Mouse (Mus musculus): Measurements from ENCODE around the gene Arhgap21. TPM values are rescaled to one million over a fixed set of nuclear protein-coding genes. Genes with fewer than 3 reads are reported as not detected.
A peak's percentile ranks its signal among the peaks of the same experiment; 100 is the strongest.

Gene Arhgap21
- total RNA-seq (2014; fragmentation: Nextera tagmentation) (40.6 and 58.6 TPM in 2 replicates), total RNA-seq (2017) (18.4 and 28.1 TPM in 2 replicates)

DNA sequence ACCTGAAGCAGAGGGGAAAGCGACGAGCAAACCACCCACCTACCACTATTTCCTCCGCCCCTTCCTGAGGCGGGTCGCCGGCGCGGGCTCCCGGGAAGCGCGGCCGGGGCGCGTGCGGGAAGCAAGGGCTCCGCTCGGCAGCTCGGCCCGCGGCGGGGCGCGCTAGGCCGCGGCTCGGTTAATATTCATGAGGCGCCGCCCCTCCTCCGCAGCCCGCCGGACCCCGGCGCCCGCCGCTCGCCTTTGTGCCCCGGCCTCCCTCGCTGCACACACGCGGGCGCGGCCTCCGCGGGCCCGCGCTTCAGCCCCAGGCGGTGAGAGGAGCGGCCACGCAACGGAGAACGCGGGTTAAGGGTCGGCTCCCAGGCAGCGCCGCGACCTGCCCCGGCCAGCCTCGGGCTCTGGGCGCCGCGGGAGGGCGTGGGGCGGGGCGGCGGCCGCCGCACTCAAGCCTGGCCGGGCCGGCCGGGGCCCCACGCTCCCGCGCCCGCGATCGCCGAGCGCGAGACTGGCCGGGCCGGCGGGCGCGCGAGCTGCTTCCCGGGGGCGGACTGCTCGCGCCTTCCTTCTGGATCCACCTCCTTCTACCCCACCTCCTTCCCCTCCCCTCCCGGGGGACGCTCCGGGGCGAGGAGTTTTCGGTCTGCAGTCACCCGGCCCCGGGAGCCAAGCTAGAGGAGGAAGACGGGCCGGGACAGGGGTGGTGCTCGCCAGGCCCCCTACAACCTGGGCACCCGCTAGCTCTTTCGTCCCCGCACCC, at the start of gene Arhgap21:
TSS of gene Arhgap21 (minus strand) at position 441 of the 760 bp plus-strand sequence.
- peak; percentile 35 for ATAC-seq (replicated peaks; ENCODE audit: poor library complexity, severe bottlenecking)

GRCm38 (mm10) chr2:21016589-21016988, 47.9 kb upstream of the Arhgap21 start:
- ATAC-seq (replicated peaks; ENCODE audit: poor library complexity, severe bottlenecking), result no peak

- ATAC-seq (replicated peaks; ENCODE audit: poor library complexity, severe bottlenecking), result no peak
Measured at GRCm38 (mm10) chr2:21010806-21011397, 42.2 kb upstream of the Arhgap21 start.

DNA sequence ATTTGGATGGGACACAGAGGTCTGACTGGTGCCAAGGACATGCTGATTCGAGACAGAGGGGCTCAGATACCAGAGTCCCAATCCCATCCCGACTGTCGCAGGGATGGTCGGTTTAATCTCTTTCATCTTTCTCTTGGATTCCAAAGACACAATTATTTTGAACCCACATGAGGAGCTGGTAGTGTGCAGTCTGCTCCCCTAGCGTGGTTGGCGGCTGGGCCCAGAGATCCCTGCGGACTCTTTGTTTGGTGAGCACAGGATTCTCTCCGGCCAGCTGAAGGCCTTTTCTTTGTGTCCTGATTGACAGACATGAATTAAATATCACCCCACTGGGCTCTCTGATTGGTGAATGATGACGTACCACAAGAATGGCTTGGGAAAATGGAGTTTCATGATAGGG, 41.5 kb upstream of the Arhgap21 start:
- no peak for ATAC-seq (replicated peaks; ENCODE audit: poor library complexity, severe bottlenecking)

- ATAC-seq (replicated peaks; ENCODE audit: poor library complexity, severe bottlenecking), result no peak
Measured at GRCm38 (mm10) chr2:21009258-21010140, 40.8 kb upstream of the Arhgap21 start.

GRCm38 (mm10) chr2:21002538-21002937, 33.9 kb upstream of the Arhgap21 start:
- ATAC-seq (replicated peaks; ENCODE audit: poor library complexity, severe bottlenecking), result no peak

- no peak for ATAC-seq (replicated peaks; ENCODE audit: poor library complexity, severe bottlenecking)
Measured at GRCm38 (mm10) chr2:21001156-21001555, 32.5 kb upstream of the Arhgap21 start.

GRCm38 (mm10) chr2:20995547-20995946, 26.9 kb upstream of the Arhgap21 start:
- ATAC-seq (replicated peaks; ENCODE audit: poor library complexity, severe bottlenecking), result no peak

DNA sequence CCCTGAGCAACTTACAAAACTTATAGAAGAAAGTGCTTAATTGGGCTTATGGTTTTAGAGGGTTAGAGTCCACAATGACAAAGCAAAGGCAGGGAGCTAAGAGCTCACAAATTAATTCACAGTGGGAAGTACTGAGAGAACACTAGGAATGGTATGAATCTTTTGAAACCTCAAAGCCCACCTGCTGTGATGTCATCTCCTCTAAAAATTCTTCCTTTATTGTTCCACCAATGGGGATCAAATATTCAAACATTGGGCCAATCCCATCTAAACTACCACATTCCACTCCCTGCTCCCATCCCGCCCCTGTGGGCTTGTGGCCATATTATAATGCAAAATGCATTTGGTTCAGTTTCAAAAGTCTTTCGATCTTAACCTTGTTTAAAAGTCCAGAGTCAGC, 22.8 kb upstream of the Arhgap21 start:
- no peak for ATAC-seq (replicated peaks; ENCODE audit: poor library complexity, severe bottlenecking)

DNA sequence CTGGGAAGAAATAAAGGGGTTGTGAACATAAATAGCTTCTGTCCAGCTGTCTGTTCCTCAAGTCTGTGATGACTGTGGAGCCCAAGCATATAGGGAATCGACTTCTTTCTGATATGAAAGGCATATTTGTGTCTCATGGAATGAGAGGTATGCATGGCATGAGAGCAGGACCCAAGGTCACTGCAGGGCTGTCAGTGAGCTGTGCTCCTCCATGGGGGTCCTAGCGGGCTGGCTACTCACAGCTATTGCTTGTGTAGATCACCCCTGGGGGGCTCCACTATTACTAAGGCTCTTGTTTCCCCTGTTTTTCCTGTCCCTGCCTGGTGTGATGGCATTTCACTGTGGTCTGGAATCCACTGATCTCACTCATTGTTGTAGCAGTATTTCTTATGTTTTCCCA, 22.2 kb upstream of the Arhgap21 start:
- no peak for ATAC-seq (replicated peaks; ENCODE audit: poor library complexity, severe bottlenecking)

DNA sequence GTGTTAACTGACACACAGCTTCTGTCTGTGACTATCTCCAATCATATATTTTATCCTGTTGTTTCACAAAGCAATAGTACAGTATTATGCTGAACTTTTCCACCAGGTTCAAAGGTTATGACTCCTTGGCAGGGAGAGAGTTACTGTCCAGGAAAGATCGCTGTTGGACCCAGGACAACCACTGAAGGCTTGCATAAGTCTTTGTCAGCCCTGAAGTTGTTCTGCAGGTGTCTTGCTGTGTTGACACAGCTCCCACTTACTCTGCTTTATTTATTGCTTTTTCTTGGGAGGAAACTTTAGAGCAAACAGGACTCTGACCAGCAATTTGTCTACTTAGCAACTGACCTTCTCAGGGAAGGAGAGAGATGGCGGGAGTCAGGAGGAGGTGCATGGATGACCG, 21.4 kb upstream of the Arhgap21 start:
- no peak for ATAC-seq (replicated peaks; ENCODE audit: poor library complexity, severe bottlenecking)

DNA sequence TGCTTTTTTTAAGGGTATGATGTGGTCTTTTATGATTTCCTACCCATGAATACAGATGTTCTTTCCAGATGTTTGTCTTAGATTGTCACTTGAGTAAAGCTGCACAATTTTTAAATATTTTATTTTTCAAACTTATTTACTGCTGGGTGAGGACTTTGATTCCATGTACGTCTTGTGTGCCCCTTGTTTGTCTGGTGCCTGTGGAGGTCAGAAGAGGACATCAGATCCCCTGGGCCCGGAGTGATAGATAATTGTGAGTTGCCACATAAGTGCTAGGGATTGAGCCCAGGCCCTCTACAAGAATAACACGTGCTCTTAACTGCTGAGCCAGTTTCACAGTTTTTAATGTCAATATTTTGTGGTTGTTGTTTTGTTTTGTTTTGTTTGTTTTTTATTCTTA, 19.1 kb upstream of the Arhgap21 start:
- ATAC-seq (replicated peaks; ENCODE audit: poor library complexity, severe bottlenecking), result no peak

DNA sequence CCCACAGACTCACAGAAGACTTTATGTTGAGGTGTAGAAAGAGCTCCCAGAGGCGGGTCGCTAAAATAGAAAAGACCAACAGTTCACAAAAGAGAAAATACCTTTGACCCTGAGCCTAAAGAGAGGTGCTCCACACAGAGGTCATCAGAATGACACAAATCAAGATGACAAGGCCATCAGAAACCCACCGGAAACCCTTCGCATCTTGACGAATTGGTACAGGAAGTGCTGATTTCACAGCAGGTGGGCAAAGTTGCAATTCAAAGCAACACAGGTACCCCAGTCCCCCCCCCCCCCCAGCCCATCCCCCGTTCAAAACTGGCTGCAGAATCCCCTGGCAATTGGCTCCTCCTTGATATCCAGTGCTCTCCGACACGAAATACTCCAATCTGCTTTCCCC, 10.0 kb upstream of the Arhgap21 start:
- no peak for ATAC-seq (replicated peaks; ENCODE audit: poor library complexity, severe bottlenecking)

- no peak for ATAC-seq (replicated peaks; ENCODE audit: poor library complexity, severe bottlenecking)
Measured at GRCm38 (mm10) chr2:20977051-20977450, 8.4 kb upstream of the Arhgap21 start.

DNA sequence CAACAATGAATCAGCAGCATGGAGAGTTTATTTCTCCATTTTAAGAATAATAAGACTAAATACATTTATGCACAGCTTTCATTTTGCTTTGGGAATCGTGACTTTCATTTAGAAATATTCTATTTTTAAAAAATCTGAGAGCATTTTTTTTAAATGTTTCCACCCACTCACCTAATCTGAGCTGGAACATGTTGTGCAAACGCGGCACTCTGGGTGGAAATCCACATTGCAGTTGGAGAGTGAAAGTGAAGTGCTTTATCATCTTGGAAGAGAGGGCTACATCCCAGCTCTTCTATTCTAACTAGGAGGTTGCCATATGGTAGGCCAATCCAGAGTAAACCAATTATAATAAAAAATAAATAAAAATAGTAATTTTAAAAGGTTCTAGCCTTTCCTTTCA, 4.8 kb upstream of the Arhgap21 start:
- no peak for ATAC-seq (replicated peaks; ENCODE audit: poor library complexity, severe bottlenecking)

- no peak for ATAC-seq (replicated peaks; ENCODE audit: poor library complexity, severe bottlenecking)
Measured at GRCm38 (mm10) chr2:20972180-20972579, 3.5 kb upstream of the Arhgap21 start.

GRCm38 (mm10) chr2:20971628-20972027, 2.9 kb upstream of the Arhgap21 start:
- ATAC-seq (replicated peaks; ENCODE audit: poor library complexity, severe bottlenecking), result no peak

- peak; percentile 82 for ATAC-seq (replicated peaks; ENCODE audit: poor library complexity, severe bottlenecking)
Measured at GRCm38 (mm10) chr2:20969201-20970200, 820 bp upstream of the Arhgap21 start.

- ATAC-seq (replicated peaks; ENCODE audit: poor library complexity, severe bottlenecking), result no peak
Measured at GRCm38 (mm10) chr2:20967646-20968351, 882 bp downstream of the Arhgap21 start.

All from granulocyte monocyte progenitor cell, adult 5-6 weeks (primary cell).